Mouse (Mus musculus) spleen, embryonic (tissue): ENCODE results near the gene Garnl3.
"Not testable (repeated sequence)": the region's sequence is repeated elsewhere in the genome, so short reads cannot be mapped to it uniquely, and the experiment has no call there.

Source experiments
- CTCF ChIA-PET: fragments of 350-600 bp; sonication (Branson Sonifier 250); formaldehyde crosslinking; loops from one replicate; lab custom pipeline; 2022; lab: Charles Lee

Gene Garnl3

GRCm38 (mm10) chr2:33156283-33156781 lies 24.9 kb upstream of the Garnl3 start:
- CTCF ChIA-PET, result interaction anchor here (0.9 to 1.0 kb wide), 2 partner anchors 192 to 195 kb away, joined by 3 read pairs; no protein-coding TSS in a partner anchor

- CTCF ChIA-PET, result no interaction called here
Measured at GRCm38 (mm10) chr2:33154751-33155372, 23.4 kb upstream of the Garnl3 start.

- CTCF ChIA-PET, result no interaction called here
Measured at GRCm38 (mm10) chr2:33146994-33147393, 15.5 kb upstream of the Garnl3 start.

GRCm38 (mm10) chr2:33143292-33143691 lies 11.8 kb upstream of the Garnl3 start:
- CTCF ChIA-PET, result no interaction called here

GRCm38 (mm10) chr2:33138491-33138890 lies 7.0 kb upstream of the Garnl3 start:
- CTCF ChIA-PET, result no interaction called here

GRCm38 (mm10) chr2:33137731-33138130 lies 6.3 kb upstream of the Garnl3 start:
- CTCF ChIA-PET, result no interaction called here

GRCm38 (mm10) chr2:33137244-33137643 lies 5.8 kb upstream of the Garnl3 start:
- CTCF ChIA-PET, result no interaction called here

GRCm38 (mm10) chr2:33136366-33136765 lies 4.9 kb upstream of the Garnl3 start:
- CTCF ChIA-PET, result no interaction called here

GRCm38 (mm10) chr2:33134766-33135490 lies 3.5 kb upstream of the Garnl3 start:
- CTCF ChIA-PET, result no interaction called here

GRCm38 (mm10) chr2:33132306-33132705 lies 852 bp upstream of the Garnl3 start:
- CTCF ChIA-PET, result no interaction called here

- CTCF ChIA-PET, result interaction anchor here (0.5 to 1.1 kb wide), 3 partner anchors 148 to 342 kb away, joined by 3 to 7 read pairs (median 3); no protein-coding TSS in a partner anchor
Measured at GRCm38 (mm10) chr2:33130526-33131483, 649 bp downstream of the Garnl3 start.

- CTCF ChIA-PET, result no interaction called here
Measured at GRCm38 (mm10) chr2:33130141-33130525, 1.3 kb downstream of the Garnl3 start.

GRCm38 (mm10) chr2:33129696-33130095 lies 1.8 kb downstream of the Garnl3 start:
- CTCF ChIA-PET, result interaction anchor here (0.5 kb wide), 1 partner anchor 146 kb away, joined by 5 read pairs; no protein-coding TSS in a partner anchor

GRCm38 (mm10) chr2:33129005-33129404 lies 2.4 kb downstream of the Garnl3 start:
- CTCF ChIA-PET, result interaction anchor here (0.5 kb wide), 1 partner anchor 146 kb away, joined by 5 read pairs; no protein-coding TSS in a partner anchor

- CTCF ChIA-PET, result no interaction called here
Measured at GRCm38 (mm10) chr2:33127271-33127670, 4.2 kb downstream of the Garnl3 start.

- CTCF ChIA-PET, result no interaction called here
Measured at GRCm38 (mm10) chr2:33122856-33123255, 8.6 kb downstream of the Garnl3 start.

- CTCF ChIA-PET, result no interaction called here
Measured at GRCm38 (mm10) chr2:33100536-33100935, 30.9 kb downstream of the Garnl3 start.

- CTCF ChIA-PET, result not testable (repeated sequence)
Measured at GRCm38 (mm10) chr2:33097326-33097725, 34.1 kb downstream of the Garnl3 start.

- CTCF ChIA-PET, result no interaction called here
Measured at GRCm38 (mm10) chr2:33095221-33095671, 36.2 kb downstream of the Garnl3 start.

- CTCF ChIA-PET, result no interaction called here
Measured at GRCm38 (mm10) chr2:33090620-33091520, 40.6 kb downstream of the Garnl3 start.
